Mouse (Mus musculus) forebrain, embryonic 11.5 days (tissue): ENCODE measurements around the gene Wfdc1. TPM values are rescaled to one million over a fixed set of nuclear protein-coding genes. Genes with fewer than 3 reads are reported as not detected.

Experiments used
- ATAC-seq: fragments of 200-750 bp; cut with Nextera tagmentation; replicated peaks from 2 replicates; pipeline ENCODE4 v1.8.0; 2017; ENCODE audit warnings: moderate TSS enrichment; ENCODE audit not compliant: low FRiP score
- DNase-seq: peaks from one replicate; pipeline ENCODE4 v3.0.0-alpha.2; 2017; ENCODE audit warnings: low spot score
- H3K27ac ChIP-seq: fragments of 300-500 bp; sonication (generic); 2 replicates; pipeline ENCODE4 v1.5.1; 2014; ENCODE audit warnings: low read depth, low read length
- H3K27me3 ChIP-seq: fragments of 300-500 bp; sonication (generic); 2 replicates; pipeline ENCODE4 v1.6.1; 2014; ENCODE audit warnings: mild to moderate bottlenecking, low read length, mixed read lengths; ENCODE audit not compliant: control insufficient read depth, insufficient read depth
- H3K36me3 ChIP-seq: fragments of 300-500 bp; sonication (generic); 2 replicates; pipeline ENCODE4 v1.6.1; 2014; ENCODE audit warnings: mild to moderate bottlenecking, low read length, moderate library complexity, mixed read lengths; ENCODE audit not compliant: control insufficient read depth, insufficient read depth
- H3K4me1 ChIP-seq: fragments of 300-500 bp; sonication (generic); replicated peaks from 2 replicates; pipeline ENCODE4 v1.6.1; 2014; ENCODE audit warnings: low read length, mixed read lengths; ENCODE audit not compliant: control insufficient read depth, insufficient read depth
- H3K4me2 ChIP-seq: fragments of 300-500 bp; sonication (generic); 2 replicates; pipeline ENCODE4 v1.6.1; 2014; ENCODE audit warnings: low read depth, mild to moderate bottlenecking, low read length, moderate library complexity, mixed read lengths; ENCODE audit not compliant: severe bottlenecking
- H3K4me3 ChIP-seq: fragments of 300-500 bp; sonication (generic); 2 replicates; pipeline ENCODE4 v1.5.1; 2014; ENCODE audit warnings: low read depth, low read length
- H3K9ac ChIP-seq: fragments of 300-500 bp; sonication (generic); 2 replicates; pipeline ENCODE4 v1.6.1; 2014; ENCODE audit warnings: low read length
- H3K9me3 ChIP-seq: fragments of 300-500 bp; sonication (generic); 2 replicates; pipeline ENCODE4 v1.6.1; 2016; ENCODE audit warnings: low read length, mixed read lengths; ENCODE audit not compliant: control insufficient read depth
- WGBS: fragments of 180-500 bp; shearing (Covaris S2); extraction: QIAGEN DNeasy Blood & Tissue Kit; methylation state at CpG from one replicate; pipeline ENCODE4 v1.1.7; 2014; 5-methylcytosine and 5-hydroxymethylcytosine counted together
- polyA plus RNA-seq: library from polyadenylated mRNA; unstranded; fragments of >200 nt; fragmentation: Nextera tagmentation; extraction: Ambion mirVana; gene quantifications from 2 replicates; pipeline ENCODE4 v1.2.1, GENCODE M21; 2014

The Wfdc1 gene
- polyA plus RNA-seq, 1 experiment from 2014 or later, result 0.63 TPM

DNA sequence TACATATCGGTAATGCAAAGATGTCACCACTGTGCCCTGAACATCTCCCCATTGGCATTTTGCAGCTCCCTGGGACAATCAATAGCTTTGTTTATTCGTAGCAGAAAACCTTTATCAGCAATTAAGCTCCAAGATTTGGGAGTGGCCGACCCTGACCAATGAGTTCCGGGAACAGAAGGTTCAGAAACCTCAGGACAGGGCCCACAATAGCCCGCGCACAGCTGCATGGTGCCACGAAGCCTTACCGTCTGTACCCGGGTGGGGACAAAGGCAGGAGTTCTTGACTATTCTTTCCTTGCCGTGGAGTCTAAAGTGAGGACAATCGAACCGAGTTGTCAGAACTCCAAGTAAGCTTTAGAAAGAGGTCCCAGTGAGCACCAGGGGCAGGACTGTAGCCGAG lies 65.9 kb downstream of the Wfdc1 start:
- Histone ChIP-seq H3K4me2 (no peak overlapping the region), H3K27ac (no peak overlapping the region), H3K9ac (no peak overlapping the region), H3K4me3 (no peak overlapping the region), H3K4me1 (no peaks in the 10 kb centered on the region), H3K27me3 (no peaks in the 10 kb centered on the region), H3K9me3 (no peaks in the 10 kb centered on the region), H3K36me3 (no peaks in the 10 kb centered on the region)
- ATAC-seq (no peak), DNase-seq (no peak)
- 76% methylated on average over 13 of the region's 13 CpGs for WGBS

DNA sequence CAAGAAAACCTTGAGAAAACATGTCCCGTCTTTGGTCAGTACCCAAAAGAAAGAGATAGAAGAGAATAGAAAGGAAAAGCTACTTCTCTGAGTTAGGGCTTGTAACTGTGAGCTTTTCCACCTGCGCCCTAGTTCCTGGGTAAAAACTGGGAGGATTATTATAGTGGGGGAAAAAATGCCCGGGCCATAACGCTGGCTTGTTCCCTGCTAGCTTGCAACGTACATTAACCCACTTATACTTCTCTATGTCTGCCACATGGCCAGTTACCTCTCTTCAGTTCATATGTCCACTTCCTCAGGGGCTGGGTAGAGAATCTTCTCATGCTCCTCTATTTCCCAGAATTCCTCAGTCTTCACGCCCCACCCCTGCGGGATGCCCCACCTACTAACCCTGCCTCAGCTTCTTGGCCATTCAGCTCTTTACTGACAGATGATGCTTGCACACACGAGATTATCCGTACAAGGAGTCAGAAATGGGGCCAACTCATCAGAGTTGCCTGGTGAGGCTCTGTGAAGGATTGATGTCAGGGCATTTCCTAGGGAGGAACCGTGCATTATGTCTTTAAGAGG lies 70.3 kb downstream of the Wfdc1 start:
- no peaks in the 10 kb centered on the region for H3K36me3 ChIP-seq
- no peaks in the 10 kb centered on the region for H3K27me3 ChIP-seq
- no peak overlapping the region for H3K4me3 ChIP-seq
- H3K4me1 ChIP-seq, result no peaks in the 10 kb centered on the region
- DNase-seq (no peak), ATAC-seq (no peak)
- no peak overlapping the region for H3K4me2 ChIP-seq
- WGBS, result 91% methylated on average over 10 of the region's 10 CpGs
- no peaks in the 10 kb centered on the region for H3K9me3 ChIP-seq
- no peak overlapping the region for H3K27ac ChIP-seq
- no peak overlapping the region for H3K9ac ChIP-seq

DNA sequence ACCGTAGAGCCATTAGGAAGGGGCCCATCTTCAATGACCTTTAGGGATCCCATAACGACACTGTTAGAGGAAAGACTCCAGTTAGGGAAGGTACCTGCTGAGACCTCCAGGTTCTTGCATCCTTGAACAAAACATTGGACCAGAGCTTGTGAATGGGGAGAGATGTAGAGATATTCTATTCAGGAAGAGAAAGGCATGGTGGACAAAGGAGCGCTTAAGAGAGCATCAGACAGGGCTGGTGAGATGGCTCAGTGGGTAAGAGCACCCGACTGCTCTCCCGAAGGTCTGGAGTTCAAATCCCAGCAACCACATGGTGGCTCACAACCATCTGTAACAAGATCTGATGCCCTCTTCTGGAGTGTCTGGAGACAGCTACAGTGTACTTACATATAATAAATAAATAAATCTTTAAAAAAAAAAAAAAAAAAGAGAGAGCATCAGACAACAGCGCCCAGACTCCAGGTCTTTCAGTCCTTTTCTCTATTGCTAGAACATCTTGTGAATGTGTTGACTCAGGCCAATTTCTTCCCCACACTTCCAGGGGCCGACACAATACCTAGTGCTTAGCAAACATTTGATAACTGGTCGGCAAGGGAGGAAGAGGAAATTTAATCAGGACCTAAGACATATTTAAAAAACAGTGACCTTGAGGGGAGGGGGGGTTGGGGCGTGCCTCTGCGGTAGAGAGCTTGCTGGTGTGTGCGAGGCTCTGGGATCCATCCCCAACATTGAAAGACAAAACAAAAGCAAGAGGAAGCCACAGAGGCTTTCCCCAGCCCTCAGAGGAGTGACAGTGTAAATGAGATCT lies 71.1 kb downstream of the Wfdc1 start:
- DNase-seq, result no peak
- ATAC-seq, result no peak

More for the DNA sequence above, 71.1 kb downstream of the Wfdc1 start:
- Histone ChIP-seq H3K9me3 (no peaks in the 10 kb centered on the region), H3K36me3 (no peaks in the 10 kb centered on the region), H3K4me1 (no peaks in the 10 kb centered on the region), H3K27me3 (no peaks in the 10 kb centered on the region), H3K27ac (no peak overlapping the region), H3K9ac (no peak overlapping the region), H3K4me3 (no peak overlapping the region), H3K4me2 (no peak overlapping the region)
- 82% methylated on average over 11 of the region's 11 CpGs for WGBS

Other genes with a start within 250 kb of the Wfdc1 start
- gene Osgin1, start 232.2 kb upstream of the Wfdc1 start, polyA plus RNA-seq, result 0.09 TPM in 1 of 2 replicates, not detected in the other
- gene Necab2, start 219.6 kb upstream of the Wfdc1 start, polyA plus RNA-seq, result 15.3 and 18.3 TPM in 2 replicates
- 0.13 TPM in 1 of 2 replicates, not detected in the other for gene Slc38a8, start 164.7 kb upstream of the Wfdc1 start, polyA plus RNA-seq
- gene Mbtps1, start 107.6 kb upstream of the Wfdc1 start, polyA plus RNA-seq, result 98.0 and 98.2 TPM in 2 replicates
- gene Hsdl1, start 91.2 kb upstream of the Wfdc1 start, polyA plus RNA-seq, result 78.7 and 89.0 TPM in 2 replicates
- gene Dnaaf1, start 91.1 kb upstream of the Wfdc1 start, polyA plus RNA-seq, result 0.16 TPM in 1 of 2 replicates, not detected in the other
- 15.2 and 17.1 TPM in 2 replicates for gene Taf1c, start 61.1 kb upstream of the Wfdc1 start, polyA plus RNA-seq
- gene Adad2, start 53.6 kb upstream of the Wfdc1 start, polyA plus RNA-seq, result not detected in 2 replicates
- gene Kcng4, start 30.7 kb upstream of the Wfdc1 start, polyA plus RNA-seq, result 0.07 TPM in 1 of 2 replicates, not detected in the other
- gene Atp2c2, start 33.6 kb downstream of the Wfdc1 start, polyA plus RNA-seq, result 1.0 and 1.7 TPM in 2 replicates
- 12.6 and 13.4 TPM in 2 replicates for gene Tldc1, start 112.1 kb downstream of the Wfdc1 start, polyA plus RNA-seq
- 167 and 251 TPM in 2 replicates for gene Cotl1, start 174.2 kb downstream of the Wfdc1 start, polyA plus RNA-seq
- 7.3 and 9.9 TPM in 2 replicates for gene Klhl36, start 195.9 kb downstream of the Wfdc1 start, polyA plus RNA-seq
- 209 and 210 TPM in 2 replicates for gene Usp10, start 244.0 kb downstream of the Wfdc1 start, polyA plus RNA-seq
- not detected in 2 replicates for gene Gm20388, start 244.5 kb downstream of the Wfdc1 start, polyA plus RNA-seq